Mouse (Mus musculus): Measurements from ENCODE around the gene Reck. TPM values are rescaled to one million over a fixed set of nuclear protein-coding genes. Genes with fewer than 3 reads are reported as not detected.

Reck gene
- polyA plus RNA-seq, 1 experiment: 0.61 TPM

GRCm38 (mm10) chr4:43957292-43957845, 82.0 kb downstream of the Reck start, which contains the start of gene Glipr2:
Glipr2 (plus strand) TSS chr4:43957401.
- no peaks in the 10 kb centered on the region for H3K27me3 ChIP-seq (ENCODE audit: control insufficient read depth, insufficient read depth, insufficient read length)
- peak within 1 kb of the TSS; percentile 30 for H3ac ChIP-seq (ENCODE audit: control insufficient read depth, insufficient read length)
- TF ChIP-seq USF1 (IDR thresholded peaks at IDR 0.05; ENCODE audit: low read depth) (no peak), SRF (IDR thresholded peaks at IDR 0.05; ENCODE audit: control insufficient read depth, insufficient read length, low read depth) (peak; percentile 98), TCF12 (IDR thresholded peaks at IDR 0.05; ENCODE audit: insufficient read depth, poor library complexity, severe bottlenecking) (no peak), MYOD1 (IDR thresholded peaks at IDR 0.05; ENCODE audit: control insufficient read depth in 1 of 3, insufficient read length in 2 of 3, low read depth in 2 of 3) (peak in 2 of 3 experiments; percentile 64 to 82), MAX (IDR thresholded peaks at IDR 0.05; ENCODE audit: low read depth) (no peak), POLR2A (IDR thresholded peaks at IDR 0.05; ENCODE audit: insufficient read length, low read depth) (peak; percentile 91), MYOG (IDR thresholded peaks at IDR 0.05; ENCODE audit: control insufficient read depth in 1 of 3, insufficient read depth in 1 of 3, insufficient read length in 2 of 3, low read depth in 2 of 3) (peak in 2 of 3 experiments; percentile 75 to 80), POLR2AphosphoS2 (IDR thresholded peaks at IDR 0.05; ENCODE audit: insufficient read length, low read depth) (peak; percentile 95)
- peak within 1 kb of the TSS; percentile 96 for H3K4me3 ChIP-seq
- no peaks in the 10 kb centered on the region for H3K36me3 ChIP-seq (ENCODE audit: control insufficient read depth, insufficient read depth)
- peak within 1 kb of the TSS; percentile 78 for H3K4me2 ChIP-seq (ENCODE audit: low read depth)
- peaks cover 43% of the 10 kb centered on the region for H3K79me2 ChIP-seq (ENCODE audit: control insufficient read depth, insufficient read depth)

GRCm38 (mm10) chr4:43957846-43958461, 82.6 kb downstream of the Reck start:
- no peaks in the 10 kb centered on the region for H3K36me3 ChIP-seq (ENCODE audit: control insufficient read depth, insufficient read depth)
- TF ChIP-seq CEBPB (IDR thresholded peaks at IDR 0.05; ENCODE audit: insufficient read depth, poor library complexity, severe bottlenecking) (peak; percentile 77), SRF (IDR thresholded peaks at IDR 0.05; ENCODE audit: control insufficient read depth, insufficient read length, low read depth) (no peak), POLR2AphosphoS2 (IDR thresholded peaks at IDR 0.05; ENCODE audit: insufficient read length, low read depth) (no peak)
- peak overlapping the region; percentile 96 for H3K4me3 ChIP-seq
- peak overlapping the region; percentile 78 for H3K4me2 ChIP-seq (ENCODE audit: low read depth)
- H3ac ChIP-seq (ENCODE audit: control insufficient read depth, insufficient read length): peak overlapping the region; percentile 30
- no peaks in the 10 kb centered on the region for H3K27me3 ChIP-seq (ENCODE audit: control insufficient read depth, insufficient read depth, insufficient read length)
- peaks cover 49% of the 10 kb centered on the region for H3K79me2 ChIP-seq (ENCODE audit: control insufficient read depth, insufficient read depth)

GRCm38 (mm10) chr4:43959523-43960179, 84.3 kb downstream of the Reck start:
- no peak overlapping the region for H3ac ChIP-seq (ENCODE audit: control insufficient read depth, insufficient read length)
- H3K79me2 ChIP-seq (ENCODE audit: control insufficient read depth, insufficient read depth): peaks cover 65% of the 10 kb centered on the region
- no peaks in the 10 kb centered on the region for H3K27me3 ChIP-seq (ENCODE audit: control insufficient read depth, insufficient read depth, insufficient read length)
- H3K36me3 ChIP-seq (ENCODE audit: control insufficient read depth, insufficient read depth): no peaks in the 10 kb centered on the region
- H3K4me3 ChIP-seq: peak overlapping the region; percentile 96
- no peak for TF ChIP-seq MYOD1 (IDR thresholded peaks at IDR 0.05; ENCODE audit: control insufficient read depth in 1 of 3, insufficient read length in 2 of 3, low read depth in 2 of 3)
- no peak for TF ChIP-seq MAX (IDR thresholded peaks at IDR 0.05; ENCODE audit: low read depth)
- no peak for TF ChIP-seq REST (IDR thresholded peaks at IDR 0.05; ENCODE audit: insufficient read depth, insufficient read length)
- no peak for TF ChIP-seq USF1 (IDR thresholded peaks at IDR 0.05; ENCODE audit: low read depth)
- TF ChIP-seq POLR2A (IDR thresholded peaks at IDR 0.05; ENCODE audit: insufficient read length, low read depth): no peak
- H3K4me2 ChIP-seq (ENCODE audit: low read depth): peak overlapping the region; percentile 78

GRCm38 (mm10) chr4:43960207-43960606, 84.9 kb downstream of the Reck start:
- H3K36me3 ChIP-seq (ENCODE audit: control insufficient read depth, insufficient read depth): no peaks in the 10 kb centered on the region
- no peaks in the 10 kb centered on the region for H3K27me3 ChIP-seq (ENCODE audit: control insufficient read depth, insufficient read depth, insufficient read length)
- no peak overlapping the region for H3ac ChIP-seq (ENCODE audit: control insufficient read depth, insufficient read length)
- TF ChIP-seq REST (IDR thresholded peaks at IDR 0.05; ENCODE audit: insufficient read depth, insufficient read length): no peak
- TF ChIP-seq POLR2A (IDR thresholded peaks at IDR 0.05; ENCODE audit: insufficient read length, low read depth): no peak
- peak overlapping the region; percentile 78 for H3K4me2 ChIP-seq (ENCODE audit: low read depth)
- peak overlapping the region; percentile 96 for H3K4me3 ChIP-seq
- H3K79me2 ChIP-seq (ENCODE audit: control insufficient read depth, insufficient read depth): peaks cover 66% of the 10 kb centered on the region

GRCm38 (mm10) chr4:43964326-43964833, 89.0 kb downstream of the Reck start:
- TF ChIP-seq REST (IDR thresholded peaks at IDR 0.05; ENCODE audit: insufficient read depth, insufficient read length): no peak
- TF ChIP-seq POLR2A (IDR thresholded peaks at IDR 0.05; ENCODE audit: insufficient read length, low read depth): no peak
- TF ChIP-seq POLR2AphosphoS2 (IDR thresholded peaks at IDR 0.05; ENCODE audit: insufficient read length, low read depth): no peak
- TF ChIP-seq MAX (IDR thresholded peaks at IDR 0.05; ENCODE audit: low read depth): no peak
- TF ChIP-seq USF1 (IDR thresholded peaks at IDR 0.05; ENCODE audit: low read depth): no peak
- no peak overlapping the region for H3K4me3 ChIP-seq
- peaks cover 84% of the 10 kb centered on the region for H3K79me2 ChIP-seq (ENCODE audit: control insufficient read depth, insufficient read depth)
- H3K36me3 ChIP-seq (ENCODE audit: control insufficient read depth, insufficient read depth): peaks cover 6% of the 10 kb centered on the region
- no peaks in the 10 kb centered on the region for H3K27me3 ChIP-seq (ENCODE audit: control insufficient read depth, insufficient read depth, insufficient read length)
- no peak overlapping the region for H3ac ChIP-seq (ENCODE audit: control insufficient read depth, insufficient read length)
- peak overlapping the region; percentile 60 for H3K4me2 ChIP-seq (ENCODE audit: low read depth)
